Mouse (Mus musculus): ENCODE data around the gene Rgn. TPM values are rescaled to one million over a fixed set of nuclear protein-coding genes. Genes with fewer than 3 reads are reported as not detected.
A peak's percentile ranks its signal among the peaks of the same experiment; 100 is the strongest.

The Rgn gene
- total RNA-seq (2014; fragmentation: Nextera tagmentation) (not detected in 2 replicates), total RNA-seq (2017) (not detected in 2 replicates)

DNA sequence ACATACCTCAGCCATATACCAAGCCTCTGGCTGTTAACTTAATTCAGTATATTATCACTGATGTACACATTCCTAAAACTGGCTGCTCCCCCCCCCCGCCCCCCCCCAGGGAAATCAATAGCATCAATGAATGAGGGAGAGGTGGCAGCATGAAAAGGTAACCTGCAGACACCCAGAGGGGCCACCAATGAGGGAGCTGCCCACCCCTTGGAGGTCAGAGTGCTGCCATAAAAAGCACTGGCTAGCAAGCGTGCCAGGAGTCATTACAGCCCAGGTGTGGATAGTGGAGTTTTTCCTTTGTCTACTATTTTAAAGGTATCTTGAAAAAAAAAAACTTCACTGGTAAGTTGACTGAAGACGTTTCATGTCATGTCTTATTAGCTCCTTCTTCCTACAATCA, at the start of gene Rgn:
Gene Rgn, plus strand, starts transcription at position 256 of the 400 bp plus-strand sequence.
- no peak for ATAC-seq (replicated peaks; ENCODE audit: low FRiP score, low TSS enrichment, poor library complexity, severe bottlenecking)

DNA sequence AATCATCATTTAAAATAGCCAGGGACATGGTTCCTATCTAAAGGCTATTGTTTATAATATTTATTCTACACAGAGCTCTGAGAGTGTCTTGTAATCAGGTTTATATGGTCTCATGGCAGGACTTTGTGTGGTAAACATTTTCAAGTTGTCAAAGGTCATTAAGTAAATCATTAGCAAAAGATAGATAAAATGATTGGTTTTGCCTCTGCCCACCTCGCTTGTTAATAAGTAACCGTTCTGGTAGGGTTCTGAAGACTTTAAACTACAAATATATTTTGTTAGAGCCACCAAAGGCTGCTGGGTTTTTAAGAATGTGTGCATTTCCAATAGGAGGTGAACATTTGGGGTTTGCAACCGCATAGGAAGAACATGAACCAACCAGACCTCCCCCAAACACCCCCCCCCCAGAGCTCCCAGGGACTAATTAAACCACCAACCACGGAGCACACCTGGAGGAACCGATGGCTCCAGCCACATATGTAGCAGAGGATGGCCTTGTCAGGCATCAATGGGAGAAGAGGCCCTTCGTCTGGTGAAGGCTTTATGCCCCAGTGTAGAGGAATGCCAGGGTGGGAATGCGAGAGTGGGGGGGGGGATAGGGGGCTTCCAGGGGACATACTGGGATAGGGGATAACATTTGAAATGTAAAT, 29.2 kb upstream of the Rgn start:
- ATAC-seq (replicated peaks; ENCODE audit: low FRiP score, low TSS enrichment, poor library complexity, severe bottlenecking), result no peak

DNA sequence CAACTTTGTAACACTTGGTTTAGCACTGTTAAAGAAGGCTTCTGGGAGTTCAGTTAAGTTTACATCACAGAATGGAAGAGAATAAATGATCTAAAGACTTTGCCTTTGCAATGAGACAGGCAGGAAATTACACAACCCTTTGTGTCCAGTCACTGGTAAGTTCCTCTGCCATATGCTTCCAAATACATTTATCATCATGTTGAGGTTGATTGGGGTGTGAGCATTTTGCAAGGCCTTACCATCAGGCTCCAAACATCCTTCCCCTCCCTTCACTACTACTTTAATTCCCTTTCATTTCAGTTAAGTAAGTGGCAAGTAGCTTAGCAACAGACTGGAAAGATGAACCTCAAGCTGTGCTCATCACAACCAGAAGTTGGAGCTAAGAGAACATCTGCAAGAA, 28.0 kb upstream of the Rgn start:
- no peak for ATAC-seq (replicated peaks; ENCODE audit: low FRiP score, low TSS enrichment, poor library complexity, severe bottlenecking)

GRCm38 (mm10) chrX:20532621-20533020, 17.0 kb upstream of the Rgn start:
- ATAC-seq (replicated peaks; ENCODE audit: low FRiP score, low TSS enrichment, poor library complexity, severe bottlenecking), result no peak

GRCm38 (mm10) chrX:20543867-20544266, 5.7 kb upstream of the Rgn start:
- no peak for ATAC-seq (replicated peaks; ENCODE audit: low FRiP score, low TSS enrichment, poor library complexity, severe bottlenecking)

GRCm38 (mm10) chrX:20547609-20548008, 2.0 kb upstream of the Rgn start:
- no peak for ATAC-seq (replicated peaks; ENCODE audit: low FRiP score, low TSS enrichment, poor library complexity, severe bottlenecking)

GRCm38 (mm10) chrX:20548011-20548879, 1.3 kb upstream of the Rgn start:
- ATAC-seq (replicated peaks; ENCODE audit: low FRiP score, low TSS enrichment, poor library complexity, severe bottlenecking), result no peak

GRCm38 (mm10) chrX:20548880-20549440, 627 bp upstream of the Rgn start:
- no peak for ATAC-seq (replicated peaks; ENCODE audit: low FRiP score, low TSS enrichment, poor library complexity, severe bottlenecking)

DNA sequence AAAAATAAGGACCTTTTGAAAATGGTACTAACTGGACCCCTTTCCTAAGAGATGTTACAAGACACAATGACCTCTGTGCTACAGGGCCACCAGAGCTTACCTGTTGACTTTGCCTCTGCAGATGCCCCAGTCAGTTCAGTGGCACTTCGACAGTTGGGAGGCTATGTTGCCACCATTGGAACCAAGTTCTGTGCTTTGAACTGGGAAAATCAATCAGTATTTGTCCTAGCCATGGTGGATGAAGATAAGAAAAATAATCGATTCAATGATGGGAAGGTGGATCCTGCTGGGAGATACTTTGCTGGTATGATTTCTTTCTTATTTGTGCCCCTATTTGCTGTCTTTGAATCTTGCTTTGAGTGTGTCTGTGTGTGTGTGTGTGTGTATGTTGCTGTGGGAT, 2.6 kb downstream of the Rgn start:
- ATAC-seq (replicated peaks; ENCODE audit: low FRiP score, low TSS enrichment, poor library complexity, severe bottlenecking), result no peak

- ATAC-seq (replicated peaks; ENCODE audit: low FRiP score, low TSS enrichment, poor library complexity, severe bottlenecking), result no peak
Observed at GRCm38 (mm10) chrX:20561846-20562245, 12.3 kb downstream of the Rgn start.

DNA sequence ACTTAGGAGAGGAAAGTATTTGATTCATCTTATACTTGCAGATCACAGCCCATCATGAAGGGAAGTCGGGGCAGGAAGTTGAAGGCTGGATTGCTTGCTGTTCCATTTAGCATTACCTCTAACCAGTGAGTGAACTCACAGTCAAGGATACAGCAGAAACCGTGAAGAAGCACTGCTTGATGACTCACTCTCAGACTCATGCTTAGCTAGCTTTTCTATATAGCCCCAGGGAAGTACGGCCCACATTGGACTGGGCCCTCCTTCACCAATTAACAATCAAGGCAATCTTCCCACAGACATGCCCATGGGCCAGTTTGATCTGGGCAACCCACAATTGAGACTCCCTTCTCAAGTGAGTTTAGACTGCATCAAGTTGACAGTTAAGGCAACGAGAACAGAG, 14.4 kb downstream of the Rgn start:
- ATAC-seq (replicated peaks; ENCODE audit: low FRiP score, low TSS enrichment, poor library complexity, severe bottlenecking), result no peak

DNA sequence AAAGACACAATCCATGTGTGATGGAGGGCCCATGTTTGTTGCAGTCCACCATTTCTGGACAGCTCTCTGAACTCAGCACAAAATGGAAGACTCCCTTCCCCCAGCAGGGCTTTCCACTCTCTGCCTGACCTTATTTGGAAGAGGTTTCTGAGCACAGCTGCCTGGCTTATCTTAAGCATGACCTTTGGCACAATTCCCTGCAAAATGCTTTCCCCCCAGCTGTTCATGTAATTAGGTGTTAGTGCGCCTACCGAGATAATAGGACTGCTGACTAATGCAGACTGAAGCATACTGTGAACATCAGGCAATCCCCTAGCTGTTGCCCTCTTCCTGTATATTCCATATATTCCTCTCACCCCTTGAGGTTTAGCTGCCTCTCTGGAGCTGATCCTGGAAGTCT, 21.4 kb downstream of the Rgn start:
- ATAC-seq (replicated peaks; ENCODE audit: low FRiP score, low TSS enrichment, poor library complexity, severe bottlenecking), result peak; percentile 82

GRCm38 (mm10) chrX:20572683-20573082, 23.1 kb downstream of the Rgn start:
- ATAC-seq (replicated peaks; ENCODE audit: low FRiP score, low TSS enrichment, poor library complexity, severe bottlenecking), result peak; percentile 59; the same call in 1 of the 2 replicates

DNA sequence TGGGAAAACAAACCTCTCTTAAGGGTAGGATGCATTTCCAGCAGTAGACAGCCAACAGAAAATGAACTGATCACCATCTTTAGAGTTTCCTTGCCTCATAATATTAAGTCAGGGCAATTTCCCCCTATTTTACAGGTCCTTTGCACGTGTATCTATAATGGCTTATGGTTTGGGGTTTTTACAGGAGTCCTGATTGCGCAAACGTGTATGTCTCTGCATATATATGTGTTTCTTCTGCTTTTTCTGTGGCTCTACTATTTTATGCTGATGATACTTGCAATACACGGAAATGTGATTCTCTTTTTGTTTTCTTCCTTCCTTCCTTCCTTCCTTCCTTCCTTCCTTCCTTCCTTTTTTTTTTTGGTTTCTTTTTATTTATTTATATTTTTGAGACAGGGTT, 24.3 kb downstream of the Rgn start:
- ATAC-seq (replicated peaks; ENCODE audit: low FRiP score, low TSS enrichment, poor library complexity, severe bottlenecking), result no peak

DNA sequence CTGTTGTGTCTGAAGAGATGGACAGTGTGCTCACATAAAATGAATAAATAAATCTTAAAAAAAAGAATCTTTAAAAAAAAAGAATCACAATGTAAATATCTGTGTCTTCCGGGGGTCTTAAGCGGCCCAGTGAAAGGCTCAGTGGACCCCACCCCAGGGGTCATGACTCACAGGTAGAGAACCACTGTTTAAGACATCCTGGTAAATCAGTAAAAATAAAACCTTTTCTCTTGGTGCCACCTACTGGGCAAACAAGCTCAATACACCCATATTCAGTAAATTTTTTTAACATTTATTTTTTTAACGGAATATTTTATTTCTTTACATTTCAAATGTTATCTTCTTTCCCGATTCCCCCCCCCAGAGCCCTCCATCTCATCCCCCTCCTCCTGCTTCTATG, 38.4 kb downstream of the Rgn start:
- no peak for ATAC-seq (replicated peaks; ENCODE audit: low FRiP score, low TSS enrichment, poor library complexity, severe bottlenecking)

DNA sequence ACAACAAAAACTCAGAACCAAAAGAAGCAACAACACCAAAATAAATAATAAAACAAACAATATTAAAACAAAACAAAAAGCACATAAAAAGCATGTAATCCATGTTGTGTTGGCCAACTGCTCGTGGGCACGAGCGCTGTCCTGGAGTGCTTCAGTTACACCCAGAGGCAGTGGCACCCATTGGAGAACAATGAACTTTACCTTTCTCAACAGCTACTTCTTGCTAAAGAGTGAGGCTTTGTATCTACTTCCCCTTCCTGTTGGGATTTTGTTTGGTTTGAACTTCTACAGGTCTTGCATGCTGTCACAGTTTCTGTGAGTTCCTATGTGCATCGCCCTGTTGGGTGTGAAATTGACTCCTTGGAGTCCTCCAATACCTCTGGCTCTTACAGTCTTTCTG, 58.9 kb downstream of the Rgn start:
- no peak for ATAC-seq (replicated peaks; ENCODE audit: low FRiP score, low TSS enrichment, poor library complexity, severe bottlenecking)

Other genes with a start within 250 kb of the Rgn start
- gene Rp2, start 185.3 kb upstream of the Rgn start, total RNA-seq (2014; fragmentation: Nextera tagmentation), result 16.1 and 18.7 TPM in 2 replicates
- gene Rp2, start 185.3 kb upstream of the Rgn start, total RNA-seq (2017), result 21.7 and 26.5 TPM in 2 replicates
- 10.7 and 13.9 TPM in 2 replicates for gene Jade3, start 124.1 kb upstream of the Rgn start, total RNA-seq (2014; fragmentation: Nextera tagmentation)
- 19.5 and 20.2 TPM in 2 replicates for gene Jade3, start 124.1 kb upstream of the Rgn start, total RNA-seq (2017)
- 45.7 and 53.3 TPM in 2 replicates for gene Rbm10, start 67.7 kb downstream of the Rgn start, total RNA-seq (2014; fragmentation: Nextera tagmentation)
- 82.8 and 85.8 TPM in 2 replicates for gene Rbm10, start 67.7 kb downstream of the Rgn start, total RNA-seq (2017)
- gene Ndufb11, start 67.8 kb downstream of the Rgn start, total RNA-seq (2014; fragmentation: Nextera tagmentation), result 119 and 157 TPM in 2 replicates
- 53.5 and 68.7 TPM in 2 replicates for gene Ndufb11, start 67.8 kb downstream of the Rgn start, total RNA-seq (2017)
- gene Uba1, start 108.5 kb downstream of the Rgn start, total RNA-seq (2014; fragmentation: Nextera tagmentation), result 241 and 270 TPM in 2 replicates
- gene Uba1, start 108.5 kb downstream of the Rgn start, total RNA-seq (2017), result 172 and 234 TPM in 2 replicates
- gene Cdk16, start 138.2 kb downstream of the Rgn start, total RNA-seq (2014; fragmentation: Nextera tagmentation), result 82.1 and 92.3 TPM in 2 replicates
- gene Cdk16, start 138.2 kb downstream of the Rgn start, total RNA-seq (2017), result 18.3 and 22.2 TPM in 2 replicates
- gene Usp11, start 154.1 kb downstream of the Rgn start, total RNA-seq (2014; fragmentation: Nextera tagmentation), result 32.0 and 35.7 TPM in 2 replicates
- gene Usp11, start 154.1 kb downstream of the Rgn start, total RNA-seq (2017), result 24.4 and 26.5 TPM in 2 replicates
- gene Araf, start 248.0 kb downstream of the Rgn start, total RNA-seq (2014; fragmentation: Nextera tagmentation), result 101 and 125 TPM in 2 replicates
- gene Araf, start 248.0 kb downstream of the Rgn start, total RNA-seq (2017), result 33.5 and 40.7 TPM in 2 replicates